Mouse (Mus musculus) telencephalon, adult 2 months (tissue): ENCODE data around the gene Tctex1d4.

Source experiments
- DNase-seq: peaks from one replicate; pipeline ENCODE4 v3.0.0-alpha.2; 2011; ENCODE audit warnings: low read depth, low spot score

Gene Tctex1d4

GRCm38 (mm10) chr4:117120052-117120444 is 6.5 kb upstream of the Tctex1d4 start:
- DNase-seq, result no peak

- peak; percentile 99 for DNase-seq
These were observed 5.9 kb upstream of the Tctex1d4 start for GRCm38 (mm10) chr4:117120445-117121414.

GRCm38 (mm10) chr4:117122209-117122608 is 4.4 kb upstream of the Tctex1d4 start:
- no peak for DNase-seq

- DNase-seq, result no peak
These were observed 2.9 kb upstream of the Tctex1d4 start for GRCm38 (mm10) chr4:117123546-117124217.

GRCm38 (mm10) chr4:117124218-117124517 is 2.4 kb upstream of the Tctex1d4 start:
- no peak for DNase-seq

- peak; percentile 28 for DNase-seq
These were observed 1.9 kb upstream of the Tctex1d4 start for GRCm38 (mm10) chr4:117124518-117125347.

- peak; percentile 72 for DNase-seq
These were observed 1.2 kb upstream of the Tctex1d4 start, which contains the start of gene Btbd19 for GRCm38 (mm10) chr4:117125348-117125909. TSS of gene Btbd19 (minus strand) at chr4:117125725.

GRCm38 (mm10) chr4:117125910-117126674 is 502 bp upstream of the Tctex1d4 start:
- DNase-seq, result peak; percentile 60

- no peak for DNase-seq
These were observed 1.5 kb downstream of the Tctex1d4 start for GRCm38 (mm10) chr4:117127991-117128686.

GRCm38 (mm10) chr4:117130790-117131189 is 4.2 kb downstream of the Tctex1d4 start:
- DNase-seq, result no peak

- no peak for DNase-seq
These were observed 4.6 kb downstream of the Tctex1d4 start for GRCm38 (mm10) chr4:117131198-117131597.

- no peak for DNase-seq
These were observed 5.5 kb downstream of the Tctex1d4 start for GRCm38 (mm10) chr4:117131890-117132793.

- no peak for DNase-seq
These were observed 6.2 kb downstream of the Tctex1d4 start for GRCm38 (mm10) chr4:117132794-117133143.

- DNase-seq, result no peak
These were observed 6.8 kb downstream of the Tctex1d4 start for GRCm38 (mm10) chr4:117133366-117133796.

GRCm38 (mm10) chr4:117133817-117134600 is 7.4 kb downstream of the Tctex1d4 start, which contains the start of gene Plk3:
TSS of gene Plk3 (minus strand) at chr4:117133963.
- peak; percentile 95 for DNase-seq

- no peak for DNase-seq
These were observed 8.0 kb downstream of the Tctex1d4 start for GRCm38 (mm10) chr4:117134601-117134995.

GRCm38 (mm10) chr4:117136034-117136433 is 9.4 kb downstream of the Tctex1d4 start:
- DNase-seq, result no peak
